Mouse (Mus musculus) limb, embryonic 15.5 days (tissue): Measurements from ENCODE around the gene Gm9964. TPM values are rescaled to one million over a fixed set of nuclear protein-coding genes. Genes with fewer than 3 reads are reported as not detected.

ENCODE experiments used
- ATAC-seq: fragments of 200-750 bp; cut with Nextera tagmentation; 2 replicates; pipeline ENCODE4 v1.8.0; 2017; ENCODE audit warnings: low read depth, moderate TSS enrichment; ENCODE audit not compliant: insufficient number of reproducible peaks, low FRiP score, low TSS enrichment
- H3K27ac ChIP-seq: fragments of 300-500 bp; sonication (generic); 2 replicates; pipeline ENCODE4 v1.5.1; 2015; ENCODE audit warnings: moderate library complexity, mild to moderate bottlenecking, inconsistent platforms
- H3K27me3 ChIP-seq: fragments of 300-500 bp; sonication (generic); 2 replicates; pipeline ENCODE4 v1.6.1; 2015; ENCODE audit warnings: inconsistent platforms
- H3K36me3 ChIP-seq: fragments of 300-500 bp; sonication (generic); 2 replicates; pipeline ENCODE4 v1.6.1; 2015; ENCODE audit warnings: inconsistent platforms
- H3K4me1 ChIP-seq: fragments of 300-500 bp; sonication (generic); 2 replicates; pipeline ENCODE4 v1.6.1; 2015; ENCODE audit warnings: inconsistent platforms
- H3K4me2 ChIP-seq: fragments of 300-500 bp; sonication (generic); 2 replicates; pipeline ENCODE4 v1.6.1; 2015; ENCODE audit warnings: mild to moderate bottlenecking, inconsistent platforms
- H3K4me3 ChIP-seq: fragments of 300-500 bp; sonication (generic); 2 replicates; pipeline ENCODE4 v1.5.1; 2015; ENCODE audit warnings: mild to moderate bottlenecking, inconsistent platforms
- H3K9ac ChIP-seq: fragments of 300-500 bp; sonication (generic); 2 replicates; pipeline ENCODE4 v1.6.1; 2015; ENCODE audit warnings: inconsistent platforms
- H3K9me3 ChIP-seq: fragments of 300-500 bp; sonication (generic); 2 replicates; pipeline ENCODE4 v1.6.1; 2016; ENCODE audit warnings: inconsistent platforms
- WGBS: fragments of 180-500 bp; shearing (Covaris S2); methylation state at CpG from one replicate; pipeline ENCODE4 v1.1.7; 2015; 5-methylcytosine and 5-hydroxymethylcytosine counted together
- polyA plus RNA-seq: library from polyadenylated mRNA; unstranded; fragments of >200 nt; fragmentation: Nextera tagmentation; extraction: Ambion mirVana; gene quantifications from 2 replicates; pipeline ENCODE4 v1.2.1, GENCODE M21; 2015

Gene Gm9964
- polyA plus RNA-seq, 1 experiment from 2014 or later = not detected

DNA sequence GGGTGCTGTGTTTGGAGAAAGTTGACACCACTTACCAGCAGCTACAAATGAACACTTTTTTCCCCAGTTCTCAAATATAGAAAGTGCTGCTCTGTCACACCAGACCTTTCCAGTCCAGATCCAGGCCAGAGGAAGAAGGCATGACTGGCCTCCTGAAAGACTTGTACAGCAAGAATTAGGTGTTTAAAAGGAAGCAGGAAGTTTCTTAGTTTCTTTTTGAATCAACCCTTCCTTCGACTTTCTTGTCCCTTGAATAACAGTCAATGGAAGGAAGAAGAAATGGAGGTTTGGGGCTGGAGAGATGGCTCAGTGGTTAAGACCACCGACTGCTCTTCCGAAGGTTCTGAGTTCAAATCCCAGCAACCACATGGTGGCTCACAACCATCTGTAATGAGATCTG is 3.7 kb downstream of the Gm9964 start:
- Histone ChIP-seq H3K27me3 (no peaks in the 10 kb centered on the region), H3K36me3 (no peaks in the 10 kb centered on the region), H3K4me3 (no peak overlapping the region), H3K4me2 (no peak overlapping the region), H3K9ac (no peak overlapping the region), H3K27ac (no peak overlapping the region), H3K4me1 (peaks cover 18% of the 10 kb centered on the region), H3K9me3 (no peaks in the 10 kb centered on the region)
- 83% methylated on average over 3 of the region's 3 CpGs for WGBS
- ATAC-seq = no peak

DNA sequence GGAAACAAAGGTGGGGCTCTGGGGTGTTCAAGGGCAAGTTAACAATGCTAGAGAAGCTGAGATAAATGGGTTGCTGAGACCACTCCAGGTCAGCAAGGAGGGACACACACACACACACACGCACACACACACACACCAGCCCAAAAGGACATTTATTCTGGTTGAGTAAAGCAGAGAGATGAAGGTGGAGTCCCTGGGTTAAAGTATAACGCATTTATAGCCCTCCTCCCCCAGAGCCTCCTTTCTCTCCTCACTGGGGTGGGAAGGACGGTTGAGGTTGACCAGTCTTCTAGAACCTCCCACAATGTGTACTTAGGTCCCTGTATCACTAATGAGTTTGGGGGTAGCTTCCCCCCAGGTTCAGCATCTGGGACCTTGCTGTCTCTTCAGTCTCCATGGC is 4.6 kb downstream of the Gm9964 start:
- H3K4me3 ChIP-seq = no peak overlapping the region
- WGBS = 72% methylated on average over 3 of the region's 3 CpGs
- no peak for ATAC-seq

DNA sequence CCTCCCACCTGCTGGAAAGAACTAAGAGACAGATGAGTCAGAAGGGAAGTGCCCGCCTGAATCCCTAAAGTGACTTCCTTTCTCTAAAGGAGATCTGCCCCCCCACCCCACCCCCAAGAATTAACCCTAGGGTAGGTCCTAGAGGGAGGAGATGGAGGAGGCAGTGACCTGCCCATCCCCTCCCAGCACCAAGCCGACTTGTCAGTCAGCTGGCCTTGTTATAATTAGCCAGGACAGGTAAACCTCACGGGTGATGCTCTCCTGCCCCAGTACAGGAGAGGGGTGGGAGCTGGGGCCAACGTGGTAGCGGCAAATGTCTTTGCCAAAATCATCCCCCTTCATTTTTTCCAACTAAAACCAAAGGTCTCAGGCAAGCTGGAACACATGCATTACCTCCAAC is 5.1 kb downstream of the Gm9964 start:
- no peaks in the 10 kb centered on the region for H3K36me3 ChIP-seq
- no peak overlapping the region for H3K9ac ChIP-seq
- H3K9me3 ChIP-seq = no peaks in the 10 kb centered on the region
- H3K27ac ChIP-seq = no peak overlapping the region
- H3K4me1 ChIP-seq = peaks cover 21% of the 10 kb centered on the region
- ATAC-seq = no peak
- 56% methylated on average over 5 of the region's 5 CpGs for WGBS
- no peaks in the 10 kb centered on the region for H3K27me3 ChIP-seq
- no peak overlapping the region for H3K4me2 ChIP-seq
- H3K4me3 ChIP-seq = no peak overlapping the region

More for the DNA sequence above, 4.6 kb downstream of the Gm9964 start:
- no peak overlapping the region for H3K9ac ChIP-seq
- H3K36me3 ChIP-seq = no peaks in the 10 kb centered on the region
- H3K9me3 ChIP-seq = no peaks in the 10 kb centered on the region
- no peaks in the 10 kb centered on the region for H3K27me3 ChIP-seq
- H3K4me1 ChIP-seq = peaks cover 21% of the 10 kb centered on the region
- H3K4me2 ChIP-seq = no peak overlapping the region
- no peak overlapping the region for H3K27ac ChIP-seq

DNA sequence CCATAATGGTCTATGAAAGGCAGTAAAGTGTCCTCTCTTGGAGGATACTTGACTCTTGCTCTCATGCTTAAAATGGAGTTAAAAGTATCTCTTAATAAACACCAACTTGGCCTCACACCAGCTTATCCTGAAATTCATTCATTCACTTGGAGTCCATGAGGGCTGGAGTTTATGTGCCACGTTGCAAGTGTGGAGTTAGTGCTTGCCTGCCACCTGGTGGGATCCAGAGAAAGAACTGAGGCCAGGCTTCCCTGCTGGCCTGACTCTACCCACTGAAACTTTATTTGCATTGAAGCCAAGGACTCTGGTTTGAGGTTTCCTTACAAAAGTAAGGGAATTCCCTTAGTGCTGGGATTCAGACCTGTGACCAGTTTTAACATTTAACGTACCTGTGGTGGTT is 6.2 kb downstream of the Gm9964 start:
- H3K9ac ChIP-seq = no peak overlapping the region
- no peak overlapping the region for H3K27ac ChIP-seq
- H3K27me3 ChIP-seq = no peaks in the 10 kb centered on the region
- no peak overlapping the region for H3K4me2 ChIP-seq
- no peak for ATAC-seq
- WGBS = 35% methylated on average over 2 of the region's 2 CpGs
- no peaks in the 10 kb centered on the region for H3K36me3 ChIP-seq
- H3K4me1 ChIP-seq = peaks cover 24% of the 10 kb centered on the region
- H3K4me3 ChIP-seq = no peak overlapping the region
- no peaks in the 10 kb centered on the region for H3K9me3 ChIP-seq

DNA sequence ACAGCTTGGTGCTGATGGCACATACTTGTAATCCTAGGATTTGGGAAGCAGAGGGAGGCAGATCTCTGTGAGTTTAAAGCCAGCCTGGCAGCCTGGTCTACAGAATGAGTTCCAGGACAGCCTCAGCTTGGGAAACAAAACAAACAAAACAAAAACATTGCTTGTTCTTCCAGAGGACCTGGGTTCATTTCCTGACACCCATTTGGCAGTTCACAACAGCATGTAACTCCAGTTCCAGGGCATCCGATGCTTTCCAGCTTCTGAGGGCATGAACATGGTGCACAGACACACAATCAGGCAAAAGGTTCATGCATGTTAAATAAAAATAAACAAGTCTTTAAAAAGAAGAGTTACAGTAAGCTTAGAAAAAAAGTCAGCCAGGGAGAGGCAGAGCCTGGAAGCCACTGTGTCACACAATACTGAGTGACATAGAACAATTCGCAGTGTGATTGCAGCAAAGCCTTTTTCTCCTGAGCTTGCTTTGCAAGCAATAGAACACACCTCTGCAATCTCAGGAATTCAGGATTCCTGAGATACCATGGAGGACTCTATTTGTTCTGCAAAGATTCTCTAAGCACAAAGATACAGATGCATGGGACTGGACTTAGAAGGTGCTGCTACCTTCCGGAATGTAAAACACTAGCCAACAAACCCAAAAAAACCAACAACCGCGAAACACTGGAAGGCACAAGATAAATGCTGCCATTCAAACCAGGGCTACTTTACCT is 7.6 kb downstream of the Gm9964 start:
- Histone ChIP-seq H3K4me2 (no peak overlapping the region), H3K9me3 (0 out of 2 replicates have a peak, but pooled peaks cover 2% of the 10 kb centered on the region), H3K9ac (no peak overlapping the region), H3K27me3 (no peaks in the 10 kb centered on the region), H3K27ac (no peak overlapping the region), H3K36me3 (no peaks in the 10 kb centered on the region), H3K4me1 (peaks cover 23% of the 10 kb centered on the region), H3K4me3 (no peak overlapping the region)
- 76% methylated on average over 5 of the region's 5 CpGs for WGBS
- ATAC-seq = no peak

DNA sequence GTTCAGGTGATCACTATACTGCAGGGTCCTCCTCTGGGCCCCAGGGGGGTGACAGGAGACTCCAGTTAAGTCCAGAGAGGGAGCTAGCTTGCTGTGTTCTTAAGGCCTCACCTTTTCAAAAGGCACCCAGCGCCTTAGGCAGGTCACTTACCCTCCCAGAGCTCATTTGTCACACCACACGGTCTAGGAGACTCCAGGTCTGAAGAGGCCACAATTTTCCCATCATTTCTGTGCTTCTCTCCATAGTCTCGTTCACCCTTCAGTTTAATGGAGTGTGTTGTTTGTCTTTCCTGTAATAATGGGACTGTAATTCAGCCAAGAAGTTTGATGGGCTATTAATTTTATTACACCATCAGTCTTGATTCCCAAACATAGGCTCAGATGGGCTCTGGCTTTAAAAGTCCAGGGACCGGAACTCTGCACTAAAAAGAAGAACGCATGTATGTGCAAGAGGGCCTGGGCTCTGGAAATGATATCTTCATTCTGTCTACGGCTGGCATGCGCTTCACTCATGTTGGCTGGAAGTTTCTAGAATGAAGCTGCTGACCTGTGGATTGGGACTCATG is 8.3 kb downstream of the Gm9964 start:
- ATAC-seq = no peak
- no peak overlapping the region for H3K9ac ChIP-seq

DNA sequence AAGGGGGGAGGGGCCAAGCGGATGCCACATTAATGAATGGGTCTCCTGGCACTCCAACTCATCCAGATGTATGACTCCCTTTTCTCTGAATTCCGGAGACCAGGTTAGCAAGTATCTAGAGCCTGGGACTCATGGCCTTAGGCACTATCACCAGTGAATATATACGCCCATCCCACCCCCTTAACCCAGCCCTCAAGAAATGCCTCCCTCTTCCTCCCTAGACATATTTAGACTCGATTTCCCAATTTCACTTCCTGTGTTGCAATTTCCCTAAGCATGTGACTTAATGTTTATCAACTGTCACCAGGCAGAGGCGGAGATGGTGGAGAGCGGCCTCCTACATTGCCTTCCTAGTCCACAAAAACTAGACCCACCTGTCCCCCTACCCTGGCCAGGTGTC is 9.3 kb downstream of the Gm9964 start:
- 0 out of 2 replicates have a peak, but pooled peaks cover 5% of the 10 kb centered on the region for H3K9me3 ChIP-seq
- no peak overlapping the region for H3K4me2 ChIP-seq
- H3K36me3 ChIP-seq = no peaks in the 10 kb centered on the region
- no peak for ATAC-seq
- H3K9ac ChIP-seq = no peak overlapping the region
- H3K4me1 ChIP-seq = peaks cover 20% of the 10 kb centered on the region
- no peak overlapping the region for H3K27ac ChIP-seq
- no peak overlapping the region for H3K4me3 ChIP-seq
- H3K27me3 ChIP-seq = no peaks in the 10 kb centered on the region
- WGBS = 68% methylated on average over 6 of the region's 6 CpGs

More for the DNA sequence above, 8.3 kb downstream of the Gm9964 start:
- H3K4me1 ChIP-seq = peaks cover 20% of the 10 kb centered on the region
- no peak overlapping the region for H3K4me2 ChIP-seq
- H3K27ac ChIP-seq = peak overlapping the region; percentile 22; the same call in 1 of the 2 replicates
- H3K36me3 ChIP-seq = no peaks in the 10 kb centered on the region
- no peak overlapping the region for H3K4me3 ChIP-seq
- no peaks in the 10 kb centered on the region for H3K27me3 ChIP-seq
- WGBS = 49% methylated on average over 7 of the region's 7 CpGs
- H3K9me3 ChIP-seq = 0 out of 2 replicates have a peak, but pooled peaks cover 5% of the 10 kb centered on the region

DNA sequence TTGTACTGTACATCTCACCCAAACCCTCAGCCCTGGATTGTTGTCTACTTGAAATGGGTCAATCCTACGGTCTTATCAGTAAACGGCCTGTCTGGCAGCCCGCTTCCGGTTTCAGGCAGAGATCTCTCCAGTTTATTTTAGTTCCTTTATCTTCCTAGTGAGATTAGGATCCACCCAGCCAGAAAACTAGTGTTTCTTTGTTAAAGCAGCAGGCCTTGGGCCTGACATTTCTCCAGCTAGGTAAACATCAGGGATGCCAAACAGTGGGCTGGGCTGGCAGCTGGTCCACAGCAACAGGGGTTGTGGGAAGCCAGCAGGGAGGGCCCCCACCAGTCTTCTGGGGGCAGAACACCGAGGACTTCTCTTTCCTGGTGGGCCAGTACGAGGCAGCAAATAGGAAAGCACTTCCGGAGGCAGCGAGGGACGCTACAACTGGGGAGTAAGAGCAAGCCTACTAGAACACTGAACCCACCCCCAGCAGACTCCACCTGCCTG is 10.4 kb downstream of the Gm9964 start:
- no peak overlapping the region for H3K9ac ChIP-seq
- WGBS = 83% methylated on average over 9 of the region's 9 CpGs
- ATAC-seq = no peak

DNA sequence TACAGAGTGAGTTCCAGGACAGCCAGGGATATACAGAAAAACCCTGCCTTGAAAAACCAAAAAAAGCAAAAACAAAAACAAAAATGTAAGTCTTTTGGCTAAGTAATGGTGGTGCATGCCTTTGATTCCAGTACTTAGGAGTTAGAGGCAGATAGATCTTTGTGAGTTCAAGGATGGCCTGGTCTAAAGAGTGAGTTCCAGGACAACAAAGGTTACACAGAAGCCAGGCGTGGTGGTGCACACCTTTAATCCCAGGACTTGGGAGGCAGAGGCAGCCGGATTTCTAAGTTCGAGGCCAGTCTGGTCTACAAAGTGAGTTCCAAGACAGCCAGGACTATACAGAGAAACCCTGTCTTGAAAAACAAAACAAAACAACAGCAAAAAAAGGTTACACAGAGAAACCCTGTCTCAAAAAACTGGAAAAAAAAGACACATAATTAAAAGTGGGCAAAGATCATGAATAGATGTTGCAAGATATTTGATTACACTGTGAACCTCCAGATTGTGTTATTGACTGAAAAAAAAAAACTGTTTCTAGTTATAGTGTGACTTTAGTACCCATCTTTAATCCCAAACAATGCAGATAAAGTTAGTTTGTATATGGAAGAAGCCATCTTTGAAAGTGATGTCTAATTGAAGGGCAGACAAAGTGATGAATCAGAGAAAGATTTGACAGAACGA is 13.2 kb downstream of the Gm9964 start:
- Histone ChIP-seq H3K36me3 (no peaks in the 10 kb centered on the region), H3K27me3 (no peaks in the 10 kb centered on the region), H3K4me3 (no peak overlapping the region), H3K27ac (no peak overlapping the region), H3K9ac (no peak overlapping the region), H3K4me2 (no peak overlapping the region), H3K9me3 (0 out of 2 replicates have a peak, but pooled peaks cover 5% of the 10 kb centered on the region), H3K4me1 (peaks cover 29% of the 10 kb centered on the region)
- no peak for ATAC-seq
- 92% methylated on average over 4 of the region's 4 CpGs for WGBS

More for the DNA sequence above, 10.4 kb downstream of the Gm9964 start:
- no peak overlapping the region for H3K4me2 ChIP-seq
- no peak overlapping the region for H3K4me3 ChIP-seq
- 0 out of 2 replicates have a peak, but pooled peaks cover 5% of the 10 kb centered on the region for H3K9me3 ChIP-seq
- no peak overlapping the region for H3K27ac ChIP-seq
- H3K27me3 ChIP-seq = no peaks in the 10 kb centered on the region
- peaks cover 23% of the 10 kb centered on the region for H3K4me1 ChIP-seq
- no peaks in the 10 kb centered on the region for H3K36me3 ChIP-seq

DNA sequence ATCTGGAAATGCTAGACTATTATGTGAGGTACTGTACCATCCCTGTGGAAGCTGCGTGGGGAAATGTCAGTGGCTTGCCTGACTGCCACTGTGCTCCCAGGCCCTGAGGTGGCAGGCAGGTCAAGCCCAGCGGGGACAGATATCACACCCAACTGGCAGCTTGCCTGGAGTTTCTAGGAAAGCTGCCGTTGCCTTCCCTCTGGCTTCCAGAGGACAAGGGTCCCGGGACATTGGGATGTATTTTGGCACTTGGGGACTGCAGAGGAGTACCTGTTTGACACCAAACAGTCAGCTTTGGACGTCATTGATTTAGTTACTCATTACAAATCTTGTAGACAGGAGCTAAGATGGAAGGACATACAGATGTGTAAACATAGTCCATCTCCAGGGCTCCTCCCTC is 15.3 kb downstream of the Gm9964 start:
- no peak overlapping the region for H3K27ac ChIP-seq

DNA sequence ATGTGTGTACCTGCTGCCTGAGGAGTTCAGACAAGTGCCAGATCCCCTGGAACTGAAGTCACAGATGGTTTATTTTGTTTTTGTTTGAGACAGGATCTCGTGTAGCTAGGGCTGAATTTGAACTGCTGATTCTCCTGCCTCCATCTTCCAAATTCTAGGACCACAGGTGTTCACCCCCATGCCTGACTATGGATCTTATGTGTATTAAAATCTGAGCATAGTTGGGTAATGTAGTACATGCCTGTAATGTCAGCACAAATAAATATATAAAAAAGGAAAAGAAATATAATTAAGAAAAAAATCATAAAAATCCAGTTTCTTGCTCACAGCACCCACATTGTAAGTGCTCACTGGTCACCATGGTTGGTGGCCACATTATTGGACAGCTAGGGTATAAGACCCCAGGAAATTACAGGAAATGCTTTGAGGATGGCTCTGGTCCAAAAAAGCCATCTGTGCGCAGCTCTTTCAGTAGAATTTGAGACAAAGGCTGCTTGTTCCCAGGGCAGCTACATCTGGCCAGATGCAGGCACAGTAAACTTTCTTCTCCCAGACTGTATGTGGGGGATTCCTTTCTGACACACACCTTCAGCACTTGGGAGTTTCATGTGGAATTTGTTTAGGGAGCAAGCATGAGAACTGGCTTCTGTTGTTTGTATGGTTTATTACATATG is 16.8 kb downstream of the Gm9964 start:
- no peak for ATAC-seq
- WGBS = 21% methylated on average over 2 of the region's 2 CpGs

More for the DNA sequence above, 15.3 kb downstream of the Gm9964 start:
- 0 out of 2 replicates have a peak, but pooled peaks cover 5% of the 10 kb centered on the region for H3K9me3 ChIP-seq
- H3K4me3 ChIP-seq = no peak overlapping the region
- no peak overlapping the region for H3K9ac ChIP-seq
- no peak overlapping the region for H3K4me2 ChIP-seq
- no peaks in the 10 kb centered on the region for H3K36me3 ChIP-seq
- peaks cover 23% of the 10 kb centered on the region for H3K4me1 ChIP-seq
- ATAC-seq = no peak
- 39% methylated on average over 5 of the region's 5 CpGs for WGBS
- no peaks in the 10 kb centered on the region for H3K27me3 ChIP-seq

More for the DNA sequence above, 16.8 kb downstream of the Gm9964 start:
- Histone ChIP-seq H3K36me3 (no peaks in the 10 kb centered on the region), H3K4me1 (peaks cover 21% of the 10 kb centered on the region), H3K9ac (no peak overlapping the region), H3K4me2 (no peak overlapping the region), H3K27ac (peak overlapping the region; percentile 82), H3K4me3 (no peak overlapping the region), H3K9me3 (0 out of 2 replicates have a peak, but pooled peaks cover 5% of the 10 kb centered on the region), H3K27me3 (no peaks in the 10 kb centered on the region)
